Mouse (Mus musculus): ENCODE data around the gene Wfdc6b. TPM values are rescaled to one million over a fixed set of nuclear protein-coding genes. Genes with fewer than 3 reads are reported as not detected.

Wfdc6b gene
- polyA plus RNA-seq, 1 experiment from 2014 or later, result not detected

- H3K27ac ChIP-seq, result no peak overlapping the region
- H3K36me3 ChIP-seq, result no peaks in the 10 kb centered on the region
- H3K9me3 ChIP-seq (replicated peaks), result no peaks in the 10 kb centered on the region
- 79% methylated on average over 5 of the region's 5 CpGs for WGBS
- H3K27me3 ChIP-seq (ENCODE audit: low read depth, poor library complexity, severe bottlenecking), result no peaks in the 10 kb centered on the region
- no peak overlapping the region for H3K4me3 ChIP-seq
- H3K4me1 ChIP-seq, result no peaks in the 10 kb centered on the region
- no peak for DNase-seq (ENCODE audit: low spot score)
Measured at GRCm38 (mm10) chr2:164619050-164619449, 5.7 kb downstream of the Wfdc6b start.

- H3K36me3 ChIP-seq, result no peaks in the 10 kb centered on the region
- no peaks in the 10 kb centered on the region for H3K4me1 ChIP-seq
- no peaks in the 10 kb centered on the region for H3K27me3 ChIP-seq (ENCODE audit: low read depth, poor library complexity, severe bottlenecking)
- 78% methylated on average over 4 of the region's 4 CpGs for WGBS
- H3K9me3 ChIP-seq (replicated peaks), result no peaks in the 10 kb centered on the region
- H3K27ac ChIP-seq, result no peak overlapping the region
- DNase-seq (ENCODE audit: low spot score), result no peak
- H3K4me3 ChIP-seq, result no peak overlapping the region
Measured at GRCm38 (mm10) chr2:164621775-164622174, 8.5 kb downstream of the Wfdc6b start.

GRCm38 (mm10) chr2:164635266-164635665, 21.9 kb downstream of the Wfdc6b start:
- H3K27me3 ChIP-seq (ENCODE audit: low read depth, poor library complexity, severe bottlenecking), result no peaks in the 10 kb centered on the region
- no peaks in the 10 kb centered on the region for H3K9me3 ChIP-seq (replicated peaks)
- no peaks in the 10 kb centered on the region for H3K36me3 ChIP-seq
- H3K4me1 ChIP-seq, result no peaks in the 10 kb centered on the region
- WGBS, result 78% methylated on average over 9 of the region's 9 CpGs
- no peak for DNase-seq (ENCODE audit: low spot score)
- H3K27ac ChIP-seq, result no peak overlapping the region
- no peak overlapping the region for H3K4me3 ChIP-seq

- H3K36me3 ChIP-seq, result no peaks in the 10 kb centered on the region
- no peak for DNase-seq (ENCODE audit: low spot score)
- H3K4me1 ChIP-seq, result no peaks in the 10 kb centered on the region
- H3K27me3 ChIP-seq (ENCODE audit: low read depth, poor library complexity, severe bottlenecking), result no peaks in the 10 kb centered on the region
- 86% methylated on average over 3 of the region's 3 CpGs for WGBS
- no peak within 1 kb of the TSS for H3K4me3 ChIP-seq
- H3K9me3 ChIP-seq (replicated peaks), result no peaks in the 10 kb centered on the region
- H3K27ac ChIP-seq, result no peak within 1 kb of the TSS
Measured at GRCm38 (mm10) chr2:164638696-164639095, 25.4 kb downstream of the Wfdc6b start, which contains the start of gene Wfdc16. TSS of gene Wfdc16 (minus strand) at chr2:164638796.

- 77% methylated on average over 7 of the region's 7 CpGs for WGBS
- DNase-seq (ENCODE audit: low spot score), result no peak
- no peaks in the 10 kb centered on the region for H3K9me3 ChIP-seq (replicated peaks)
Measured at GRCm38 (mm10) chr2:164641129-164641528, 27.8 kb downstream of the Wfdc6b start.

GRCm38 (mm10) chr2:164641881-164642673, 28.8 kb downstream of the Wfdc6b start:
- no peak overlapping the region for H3K27ac ChIP-seq
- no peak overlapping the region for H3K4me3 ChIP-seq
- DNase-seq (ENCODE audit: low spot score), result no peak
- no peaks in the 10 kb centered on the region for H3K27me3 ChIP-seq (ENCODE audit: low read depth, poor library complexity, severe bottlenecking)
- H3K4me1 ChIP-seq, result no peaks in the 10 kb centered on the region
- H3K9me3 ChIP-seq (replicated peaks), result no peaks in the 10 kb centered on the region
- 89% methylated on average over 13 of the region's 13 CpGs for WGBS
- H3K36me3 ChIP-seq, result no peaks in the 10 kb centered on the region

More at GRCm38 (mm10) chr2:164641129-164641528, 27.8 kb downstream of the Wfdc6b start:
- no peaks in the 10 kb centered on the region for H3K4me1 ChIP-seq
- H3K4me3 ChIP-seq, result no peak overlapping the region
- no peaks in the 10 kb centered on the region for H3K36me3 ChIP-seq
- H3K27ac ChIP-seq, result no peak overlapping the region
- H3K27me3 ChIP-seq (ENCODE audit: low read depth, poor library complexity, severe bottlenecking), result no peaks in the 10 kb centered on the region

- Histone ChIP-seq H3K27me3 (ENCODE audit: low read depth, poor library complexity, severe bottlenecking) (0 out of 2 replicates have a peak, but pooled peaks cover 4% of the 10 kb centered on the region), H3K36me3 (no peaks in the 10 kb centered on the region), H3K27ac (no peak within 1 kb of the TSS), H3K4me1 (no peaks in the 10 kb centered on the region), H3K4me3 (no peak within 1 kb of the TSS), H3K9me3 (replicated peaks) (no peaks in the 10 kb centered on the region)
- WGBS, result 16% methylated on average over 11 of the region's 11 CpGs
- DNase-seq (ENCODE audit: low spot score), result peak; percentile 62
Measured at GRCm38 (mm10) chr2:164655858-164656257, 42.5 kb downstream of the Wfdc6b start, which contains the start of gene Wfdc10. TSS of gene Wfdc10 (plus strand) at chr2:164656046.

- no peak for DNase-seq (ENCODE audit: low spot score)
- Histone ChIP-seq H3K27ac (no peak within 1 kb of the TSS), H3K27me3 (ENCODE audit: low read depth, poor library complexity, severe bottlenecking) (0 out of 2 replicates have a peak, but pooled peaks cover 4% of the 10 kb centered on the region), H3K36me3 (no peaks in the 10 kb centered on the region), H3K4me3 (no peak within 1 kb of the TSS), H3K4me1 (no peaks in the 10 kb centered on the region), H3K9me3 (replicated peaks) (no peaks in the 10 kb centered on the region)
- WGBS, result 84% methylated on average over 9 of the region's 9 CpGs
Measured at GRCm38 (mm10) chr2:164656483-164656882, 43.2 kb downstream of the Wfdc6b start, which contains the start of gene Wfdc9. TSS of gene Wfdc9 (minus strand) at chr2:164656583.

- Histone ChIP-seq H3K27me3 (ENCODE audit: low read depth, poor library complexity, severe bottlenecking) (no peaks in the 10 kb centered on the region), H3K4me3 (no peak overlapping the region), H3K36me3 (no peaks in the 10 kb centered on the region), H3K27ac (no peak overlapping the region), H3K4me1 (no peaks in the 10 kb centered on the region), H3K9me3 (replicated peaks) (no peaks in the 10 kb centered on the region)
- no peak for DNase-seq (ENCODE audit: low spot score)
- 89% methylated on average over 7 of the region's 7 CpGs for WGBS
Measured at GRCm38 (mm10) chr2:164664851-164665250, 51.5 kb downstream of the Wfdc6b start.

Other genes starting within 250 kb of the Wfdc6b start
- gene Slpi, start 224.4 kb upstream of the Wfdc6b start, polyA plus RNA-seq (2016; fragmentation: Nextera tagmentation; extraction: Ambion mirVana), result 0.46 TPM in 1 of 2 replicates, not detected in the other
- gene Rbpjl, start 210.4 kb upstream of the Wfdc6b start, polyA plus RNA-seq (2016; fragmentation: Nextera tagmentation; extraction: Ambion mirVana), result 0.03 TPM in 1 of 2 replicates, not detected in the other
- gene Matn4, start 208.4 kb upstream of the Wfdc6b start, polyA plus RNA-seq (2016; fragmentation: Nextera tagmentation; extraction: Ambion mirVana), result 0.15 and 3.0 TPM in 2 replicates
- 22.1 and 24.2 TPM in 2 replicates for gene Sdc4, start 169.6 kb upstream of the Wfdc6b start, polyA plus RNA-seq (2016; fragmentation: Nextera tagmentation; extraction: Ambion mirVana)
- 54.4 and 54.5 TPM in 2 replicates for gene Sys1, start 156.6 kb upstream of the Wfdc6b start, polyA plus RNA-seq (2016; fragmentation: Nextera tagmentation; extraction: Ambion mirVana)
- 2.2 and 3.2 TPM in 2 replicates for gene Gm20458, start 152.6 kb upstream of the Wfdc6b start, polyA plus RNA-seq (2016; fragmentation: Nextera tagmentation; extraction: Ambion mirVana)
- not detected in 2 replicates for gene Trp53tg5, start 139.8 kb upstream of the Wfdc6b start, polyA plus RNA-seq (2016; fragmentation: Nextera tagmentation; extraction: Ambion mirVana)
- 0.70 and 2.1 TPM in 2 replicates for gene Dbndd2, start 127.4 kb upstream of the Wfdc6b start, polyA plus RNA-seq (2016; fragmentation: Nextera tagmentation; extraction: Ambion mirVana)
- 35.7 and 37.5 TPM in 2 replicates for gene Pigt, start 116.0 kb upstream of the Wfdc6b start, polyA plus RNA-seq (2016; fragmentation: Nextera tagmentation; extraction: Ambion mirVana)
- gene Wfdc2, start 51.1 kb upstream of the Wfdc6b start, polyA plus RNA-seq (2016; fragmentation: Nextera tagmentation; extraction: Ambion mirVana), result 35.5 and 40.0 TPM in 2 replicates
- not detected in 2 replicates for gene Spint3, start 40.1 kb upstream of the Wfdc6b start, polyA plus RNA-seq (2016; fragmentation: Nextera tagmentation; extraction: Ambion mirVana)
- gene Wfdc6a, start 28.1 kb upstream of the Wfdc6b start, polyA plus RNA-seq (2016; fragmentation: Nextera tagmentation; extraction: Ambion mirVana), result not detected in 2 replicates
- not detected in 2 replicates for gene Eppin, start 19.9 kb upstream of the Wfdc6b start, polyA plus RNA-seq (2016; fragmentation: Nextera tagmentation; extraction: Ambion mirVana)
- not detected in 2 replicates for gene Wfdc8, start 104 bp downstream of the Wfdc6b start, polyA plus RNA-seq (2016; fragmentation: Nextera tagmentation; extraction: Ambion mirVana)
- gene Wfdc16, start 25.3 kb downstream of the Wfdc6b start, polyA plus RNA-seq (2016; fragmentation: Nextera tagmentation; extraction: Ambion mirVana), result not detected in 2 replicates
- not detected in 2 replicates for gene Wfdc10, start 42.5 kb downstream of the Wfdc6b start, polyA plus RNA-seq (2016; fragmentation: Nextera tagmentation; extraction: Ambion mirVana)
- not detected in 2 replicates for gene Wfdc9, start 43.1 kb downstream of the Wfdc6b start, polyA plus RNA-seq (2016; fragmentation: Nextera tagmentation; extraction: Ambion mirVana)
- gene Wfdc11, start 60.6 kb downstream of the Wfdc6b start, polyA plus RNA-seq (2016; fragmentation: Nextera tagmentation; extraction: Ambion mirVana), result not detected in 2 replicates
- not detected in 2 replicates for gene Wfdc13, start 71.6 kb downstream of the Wfdc6b start, polyA plus RNA-seq (2016; fragmentation: Nextera tagmentation; extraction: Ambion mirVana)
- not detected in 2 replicates for gene Spint4, start 85.0 kb downstream of the Wfdc6b start, polyA plus RNA-seq (2016; fragmentation: Nextera tagmentation; extraction: Ambion mirVana)
- gene Spint5, start 101.8 kb downstream of the Wfdc6b start, polyA plus RNA-seq (2016; fragmentation: Nextera tagmentation; extraction: Ambion mirVana), result not detected in 2 replicates
- 0.95 and 0.98 TPM in 2 replicates for gene Wfdc3, start 132.4 kb downstream of the Wfdc6b start, polyA plus RNA-seq (2016; fragmentation: Nextera tagmentation; extraction: Ambion mirVana)
- 93.1 and 93.2 TPM in 2 replicates for gene Dnttip1, start 132.5 kb downstream of the Wfdc6b start, polyA plus RNA-seq (2016; fragmentation: Nextera tagmentation; extraction: Ambion mirVana)
- gene Ube2c, start 156.4 kb downstream of the Wfdc6b start, polyA plus RNA-seq (2016; fragmentation: Nextera tagmentation; extraction: Ambion mirVana), result 607 and 617 TPM in 2 replicates
- gene Tnnc2, start 166.4 kb downstream of the Wfdc6b start, polyA plus RNA-seq (2016; fragmentation: Nextera tagmentation; extraction: Ambion mirVana), result 0.79 and 1.3 TPM in 2 replicates
- 9.0 and 12.2 TPM in 2 replicates for gene Snx21, start 172.3 kb downstream of the Wfdc6b start, polyA plus RNA-seq (2016; fragmentation: Nextera tagmentation; extraction: Ambion mirVana)
- 14.7 and 18.4 TPM in 2 replicates for gene Acot8, start 191.4 kb downstream of the Wfdc6b start, polyA plus RNA-seq (2016; fragmentation: Nextera tagmentation; extraction: Ambion mirVana)
- gene Zswim3, start 191.6 kb downstream of the Wfdc6b start, polyA plus RNA-seq (2016; fragmentation: Nextera tagmentation; extraction: Ambion mirVana), result 9.1 and 9.9 TPM in 2 replicates
- gene Zswim1, start 209.2 kb downstream of the Wfdc6b start, polyA plus RNA-seq (2016; fragmentation: Nextera tagmentation; extraction: Ambion mirVana), result 24.3 and 24.6 TPM in 2 replicates
- gene Spata25, start 215.0 kb downstream of the Wfdc6b start, polyA plus RNA-seq (2016; fragmentation: Nextera tagmentation; extraction: Ambion mirVana), result 0.36 TPM in 1 of 2 replicates, not detected in the other
- 93.0 and 105 TPM in 2 replicates for gene Ctsa, start 219.4 kb downstream of the Wfdc6b start, polyA plus RNA-seq (2016; fragmentation: Nextera tagmentation; extraction: Ambion mirVana)
- gene Neurl2, start 219.9 kb downstream of the Wfdc6b start, polyA plus RNA-seq (2016; fragmentation: Nextera tagmentation; extraction: Ambion mirVana), result 4.0 and 6.9 TPM in 2 replicates
- 20.2 and 24.9 TPM in 2 replicates for gene Pltp, start 244.2 kb downstream of the Wfdc6b start, polyA plus RNA-seq (2016; fragmentation: Nextera tagmentation; extraction: Ambion mirVana)